Mouse (Mus musculus): ENCODE measurements around the gene Itfg2. TPM values are rescaled to one million over a fixed set of nuclear protein-coding genes. Genes with fewer than 3 reads are reported as not detected.
A peak's percentile ranks its signal among the peaks of the same experiment; 100 is the strongest.

Itfg2 gene
- 9.4 and 11.9 TPM in 2 replicates for polyA plus RNA-seq (2015; fragmentation: Nextera tagmentation; extraction: Ambion mirVana)

- H3K27ac ChIP-seq (ENCODE audit: low read depth, low read length), result peak within 1 kb of the TSS; percentile 94
- TF ChIP-seq CTCF (IDR thresholded peaks at IDR 0.05; ENCODE audit: low read depth), result no peak
- H3K36me3 ChIP-seq (ENCODE audit: control insufficient read depth, insufficient read depth), result peaks cover 19% of the 10 kb centered on the region
- WGBS, result under 1% methylated on average over 42 of the region's 42 CpGs
- peaks cover 5% of the 10 kb centered on the region for H3K4me1 ChIP-seq (replicated peaks; ENCODE audit: control insufficient read depth, insufficient read depth, low read length)
- H3K9me3 ChIP-seq (ENCODE audit: control insufficient read depth), result no peaks in the 10 kb centered on the region
- ATAC-seq, result peak; percentile 96
- peak within 1 kb of the TSS; percentile 77 for H3K9ac ChIP-seq (ENCODE audit: low read depth, low read length)
- peak within 1 kb of the TSS; percentile 74 for H3K4me2 ChIP-seq (replicated peaks; ENCODE audit: low read depth)
- H3K4me3 ChIP-seq (ENCODE audit: low read depth, low read length), result peak within 1 kb of the TSS; percentile 72
- no peaks in the 10 kb centered on the region for H3K27me3 ChIP-seq (replicated peaks; ENCODE audit: control insufficient read depth, insufficient read depth, low read length)
Measured at GRCm38 (mm10) chr6:128424269-128425019, at the start of gene Itfg2. Gene Itfg2, minus strand, starts transcription at chr6:128424931.

DNA sequence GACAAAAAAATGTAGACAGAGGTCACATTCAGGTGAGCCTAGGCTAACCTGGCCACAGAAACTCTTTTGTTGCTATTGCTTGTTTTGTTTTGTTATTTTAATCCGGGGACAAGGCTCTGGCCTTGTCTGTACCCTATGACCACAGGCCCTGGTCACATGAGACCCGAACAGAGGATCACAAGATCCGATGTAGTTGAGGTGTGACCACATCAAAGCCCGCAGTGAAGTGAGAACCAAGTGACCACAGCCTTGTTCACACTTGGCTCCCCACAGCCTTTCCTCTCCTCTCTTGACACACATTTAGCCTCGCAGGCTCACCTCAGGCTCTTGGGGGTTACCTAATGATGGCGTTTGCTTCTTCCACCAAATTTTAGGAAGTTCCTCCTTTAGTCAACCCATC, 49.4 kb upstream of the Itfg2 start:
- no peak overlapping the region for H3K4me3 ChIP-seq (ENCODE audit: low read depth, low read length)
- TF ChIP-seq CTCF (IDR thresholded peaks at IDR 0.05; ENCODE audit: low read depth), result no peak
- no peaks in the 10 kb centered on the region for H3K36me3 ChIP-seq (ENCODE audit: control insufficient read depth, insufficient read depth)
- H3K9me3 ChIP-seq (ENCODE audit: control insufficient read depth), result no peaks in the 10 kb centered on the region
- no peaks in the 10 kb centered on the region for H3K4me1 ChIP-seq (replicated peaks; ENCODE audit: control insufficient read depth, insufficient read depth, low read length)
- H3K9ac ChIP-seq (ENCODE audit: low read depth, low read length), result no peak overlapping the region
- H3K27ac ChIP-seq (ENCODE audit: low read depth, low read length), result no peak overlapping the region
- H3K4me2 ChIP-seq (replicated peaks; ENCODE audit: low read depth), result no peak overlapping the region
- WGBS, result 91% methylated on average over 6 of the region's 6 CpGs
- no peak for ATAC-seq
- H3K27me3 ChIP-seq (replicated peaks; ENCODE audit: control insufficient read depth, insufficient read depth, low read length), result no peaks in the 10 kb centered on the region

DNA sequence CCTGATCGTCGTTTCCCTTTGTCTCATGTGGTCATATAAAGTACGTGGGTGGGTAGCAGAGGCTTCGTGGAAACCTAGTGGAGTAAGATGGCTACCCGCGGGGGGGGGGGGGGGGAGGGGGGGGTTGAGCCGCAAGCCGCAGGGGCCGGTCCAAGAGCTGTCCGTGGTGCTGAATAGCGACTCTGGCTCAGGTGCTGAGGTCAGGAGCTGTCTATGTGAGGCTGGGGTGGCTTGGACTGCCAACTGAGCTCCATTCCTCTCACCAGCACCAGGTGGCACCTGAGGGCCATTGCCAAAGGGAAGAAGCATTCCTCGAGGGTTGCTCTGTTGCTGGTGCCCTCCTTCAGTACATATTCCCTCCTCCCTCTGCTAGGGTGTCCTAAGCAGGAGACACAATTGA, 44.7 kb upstream of the Itfg2 start:
- peak overlapping the region; percentile 30; the same call in 1 of the 2 replicates for H3K4me2 ChIP-seq (replicated peaks; ENCODE audit: low read depth)
- H3K36me3 ChIP-seq (ENCODE audit: control insufficient read depth, insufficient read depth), result no peaks in the 10 kb centered on the region
- WGBS, result 8% methylated on average over 11 of the region's 12 CpGs
- peak; percentile 65 for TF ChIP-seq CTCF (IDR thresholded peaks at IDR 0.05; ENCODE audit: low read depth)
- no peaks in the 10 kb centered on the region for H3K9me3 ChIP-seq (ENCODE audit: control insufficient read depth)
- ATAC-seq, result peak; percentile 47; the same call in 1 of the 2 replicates
- H3K27me3 ChIP-seq (replicated peaks; ENCODE audit: control insufficient read depth, insufficient read depth, low read length), result no peaks in the 10 kb centered on the region
- no peak overlapping the region for H3K4me3 ChIP-seq (ENCODE audit: low read depth, low read length)
- H3K4me1 ChIP-seq (replicated peaks; ENCODE audit: control insufficient read depth, insufficient read depth, low read length), result no peaks in the 10 kb centered on the region
- no peak overlapping the region for H3K9ac ChIP-seq (ENCODE audit: low read depth, low read length)
- H3K27ac ChIP-seq (ENCODE audit: low read depth, low read length), result no peak overlapping the region

GRCm38 (mm10) chr6:128467298-128467697, 42.6 kb upstream of the Itfg2 start:
- H3K4me1 ChIP-seq (replicated peaks; ENCODE audit: control insufficient read depth, insufficient read depth, low read length), result no peaks in the 10 kb centered on the region
- no peaks in the 10 kb centered on the region for H3K9me3 ChIP-seq (ENCODE audit: control insufficient read depth)
- no peak overlapping the region for H3K9ac ChIP-seq (ENCODE audit: low read depth, low read length)
- ATAC-seq, result no peak
- no peaks in the 10 kb centered on the region for H3K36me3 ChIP-seq (ENCODE audit: control insufficient read depth, insufficient read depth)
- TF ChIP-seq CTCF (IDR thresholded peaks at IDR 0.05; ENCODE audit: low read depth), result 0 out of 2 replicates have a peak, but pooled peaks have one; percentile 37
- no peak overlapping the region for H3K4me3 ChIP-seq (ENCODE audit: low read depth, low read length)
- no peaks in the 10 kb centered on the region for H3K27me3 ChIP-seq (replicated peaks; ENCODE audit: control insufficient read depth, insufficient read depth, low read length)
- no peak overlapping the region for H3K4me2 ChIP-seq (replicated peaks; ENCODE audit: low read depth)
- 55% methylated on average over 2 of the region's 2 CpGs for WGBS
- no peak overlapping the region for H3K27ac ChIP-seq (ENCODE audit: low read depth, low read length)

DNA sequence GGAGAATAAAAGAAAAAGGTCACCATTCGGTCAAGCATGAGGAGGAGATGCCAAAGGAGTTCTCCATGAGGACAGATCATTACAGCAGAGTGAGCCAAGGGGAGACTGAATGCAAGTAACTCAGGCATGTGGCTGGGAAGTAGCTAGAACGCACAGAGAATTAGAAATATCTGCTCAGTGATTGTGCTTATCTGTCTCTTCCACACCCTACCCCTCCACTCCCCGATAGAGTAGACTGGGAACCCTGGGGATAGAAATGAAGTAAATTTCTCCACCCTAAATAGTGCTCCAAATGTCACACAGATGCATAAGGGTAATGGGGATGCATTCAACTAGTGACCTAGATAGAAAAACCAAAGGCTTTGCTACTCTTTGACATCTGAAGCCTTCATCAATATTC, 41.8 kb upstream of the Itfg2 start:
- H3K27ac ChIP-seq (ENCODE audit: low read depth, low read length), result no peak overlapping the region
- H3K4me1 ChIP-seq (replicated peaks; ENCODE audit: control insufficient read depth, insufficient read depth, low read length), result no peaks in the 10 kb centered on the region
- no peaks in the 10 kb centered on the region for H3K9me3 ChIP-seq (ENCODE audit: control insufficient read depth)
- 44% methylated on average over 3 of the region's 3 CpGs for WGBS
- H3K4me2 ChIP-seq (replicated peaks; ENCODE audit: low read depth), result no peak overlapping the region
- no peaks in the 10 kb centered on the region for H3K36me3 ChIP-seq (ENCODE audit: control insufficient read depth, insufficient read depth)
- H3K4me3 ChIP-seq (ENCODE audit: low read depth, low read length), result no peak overlapping the region
- H3K27me3 ChIP-seq (replicated peaks; ENCODE audit: control insufficient read depth, insufficient read depth, low read length), result no peaks in the 10 kb centered on the region
- TF ChIP-seq CTCF (IDR thresholded peaks at IDR 0.05; ENCODE audit: low read depth), result no peak
- H3K9ac ChIP-seq (ENCODE audit: low read depth, low read length), result no peak overlapping the region
- no peak for ATAC-seq

- H3K9me3 ChIP-seq (ENCODE audit: control insufficient read depth), result no peaks in the 10 kb centered on the region
- H3K4me2 ChIP-seq (replicated peaks; ENCODE audit: low read depth), result no peak overlapping the region
- WGBS, result 37% methylated on average over 6 of the region's 7 CpGs
- no peaks in the 10 kb centered on the region for H3K36me3 ChIP-seq (ENCODE audit: control insufficient read depth, insufficient read depth)
- H3K4me3 ChIP-seq (ENCODE audit: low read depth, low read length), result no peak overlapping the region
- no peaks in the 10 kb centered on the region for H3K27me3 ChIP-seq (replicated peaks; ENCODE audit: control insufficient read depth, insufficient read depth, low read length)
- ATAC-seq, result no peak
- H3K4me1 ChIP-seq (replicated peaks; ENCODE audit: control insufficient read depth, insufficient read depth, low read length), result no peaks in the 10 kb centered on the region
- TF ChIP-seq CTCF (IDR thresholded peaks at IDR 0.05; ENCODE audit: low read depth), result no peak
- H3K9ac ChIP-seq (ENCODE audit: low read depth, low read length), result no peak overlapping the region
- H3K27ac ChIP-seq (ENCODE audit: low read depth, low read length), result no peak overlapping the region
Measured at GRCm38 (mm10) chr6:128466043-128466442, 41.3 kb upstream of the Itfg2 start.

Measured in intestine, postnatal 0 days (tissue).